Mouse (Mus musculus): ENCODE measurements around the gene Bmp2k.

DNA sequence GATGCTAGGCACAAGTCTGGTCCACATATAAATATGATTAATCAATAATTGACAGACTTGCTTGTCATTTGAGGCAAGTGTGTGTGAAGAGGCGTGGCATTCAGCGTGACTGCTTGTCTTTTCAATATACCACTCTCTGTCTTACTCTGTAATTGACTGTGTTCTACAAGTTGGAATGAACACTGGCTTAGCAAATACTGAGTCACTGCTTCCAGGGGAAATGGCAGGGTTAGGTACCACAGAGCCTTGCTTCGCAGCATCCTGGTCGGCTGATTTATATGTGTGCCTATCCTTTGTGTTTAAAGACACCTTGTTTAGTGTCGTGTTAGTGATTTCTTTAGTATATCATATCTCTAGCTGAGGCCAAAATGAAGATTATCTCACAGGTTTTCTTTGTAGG, 3.0 kb downstream of the Bmp2k start:
- TF ChIP-seq CTCF (IDR thresholded peaks at IDR 0.05) (no peak), EP300 (IDR thresholded peaks at IDR 0.05) (no peak)

All from lung, postnatal 0 days (tissue).